Mouse (Mus musculus) neural tube, embryonic 13.5 days (tissue): ENCODE data around the gene Zfp185. TPM values are rescaled to one million over a fixed set of nuclear protein-coding genes. Genes with fewer than 3 reads are reported as not detected.

ENCODE experiments used
- ATAC-seq: fragments of 200-750 bp; cut with Nextera tagmentation; 2 replicates; pipeline ENCODE4 v1.8.0; 2017; ENCODE audit warnings: low read depth, mild to moderate bottlenecking, moderate TSS enrichment, moderate library complexity
- H3K27ac ChIP-seq: fragments of 300-500 bp; sonication (generic); replicated peaks from 2 replicates; pipeline ENCODE4 v1.5.1; 2015; ENCODE audit warnings: moderate library complexity, mild to moderate bottlenecking, inconsistent platforms
- H3K27me3 ChIP-seq: fragments of 300-500 bp; sonication (generic); 2 replicates; pipeline ENCODE4 v1.6.1; 2015; ENCODE audit warnings: mild to moderate bottlenecking, inconsistent platforms
- H3K36me3 ChIP-seq: fragments of 300-500 bp; sonication (generic); 2 replicates; pipeline ENCODE4 v1.6.1; 2015; ENCODE audit warnings: mild to moderate bottlenecking, inconsistent platforms
- H3K4me1 ChIP-seq: fragments of 300-500 bp; sonication (generic); replicated peaks from 2 replicates; pipeline ENCODE4 v1.6.1; 2015; ENCODE audit warnings: inconsistent platforms
- H3K4me2 ChIP-seq: fragments of 300-500 bp; sonication (generic); 2 replicates; pipeline ENCODE4 v1.6.1; 2015; ENCODE audit warnings: inconsistent platforms, mild to moderate bottlenecking, moderate library complexity
- H3K4me3 ChIP-seq: fragments of 300-500 bp; sonication (generic); 2 replicates; pipeline ENCODE4 v1.5.1; 2015; ENCODE audit warnings: mild to moderate bottlenecking, inconsistent platforms
- H3K9ac ChIP-seq: fragments of 300-500 bp; sonication (generic); 2 replicates; pipeline ENCODE4 v1.6.1; 2015; ENCODE audit warnings: moderate library complexity, mild to moderate bottlenecking, inconsistent platforms
- H3K9me3 ChIP-seq: fragments of 300-500 bp; sonication (generic); 2 replicates; pipeline ENCODE4 v1.6.1; 2016; ENCODE audit warnings: inconsistent platforms
- WGBS: fragments of 180-500 bp; shearing (Covaris S2); methylation state at CpG from one replicate; pipeline ENCODE4 v1.1.7; 2015; 5-methylcytosine and 5-hydroxymethylcytosine counted together
- polyA plus RNA-seq: library from polyadenylated mRNA; unstranded; fragments of >200 nt; fragmentation: Nextera tagmentation; extraction: Ambion mirVana; gene quantifications from 2 replicates; pipeline ENCODE4 v1.2.1, GENCODE M21; 2015

Gene Zfp185
- 1.0 and 1.4 TPM in 2 replicates for polyA plus RNA-seq

DNA sequence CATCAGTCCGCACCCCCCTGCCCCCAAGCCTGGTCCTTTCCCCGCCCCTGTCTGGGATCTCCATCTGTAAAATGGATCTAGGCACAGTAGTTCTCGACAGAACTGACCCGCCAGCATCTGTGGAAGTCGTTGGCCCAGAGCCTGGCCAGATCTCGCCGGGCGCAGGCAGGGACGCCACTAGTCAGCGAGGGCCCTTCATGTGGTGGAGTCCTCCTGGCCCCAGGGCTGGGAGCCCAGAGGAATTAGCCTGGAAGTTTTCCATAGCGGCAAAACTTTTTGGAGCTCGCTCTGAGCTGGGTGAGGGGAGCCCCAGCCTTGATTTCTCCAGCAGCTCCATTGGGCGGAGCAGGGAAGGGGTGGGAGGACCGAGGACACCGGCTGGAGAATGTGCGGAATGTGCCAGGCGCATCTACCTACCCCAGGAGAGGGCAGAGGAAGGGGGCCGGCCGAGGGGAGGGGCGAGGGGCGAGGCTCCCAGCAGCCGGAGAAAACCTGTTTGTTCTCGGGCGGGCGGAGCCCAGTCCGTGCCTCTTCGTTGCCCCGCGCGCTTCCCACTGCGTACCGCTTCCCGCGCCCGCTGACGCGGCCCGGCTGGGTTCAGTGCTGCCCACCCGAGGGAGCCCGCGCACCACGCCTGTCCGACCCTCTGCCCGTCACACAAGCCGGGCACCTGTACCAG lies at the start of gene Zfp185:
TSS of gene Zfp185 (plus strand) at position 499 of the 679 bp plus-strand sequence.
- Histone ChIP-seq H3K4me2 (peak within 1 kb of the TSS; percentile 58), H3K4me3 (peak within 1 kb of the TSS; percentile 34), H3K27me3 (peaks cover 14% of the 10 kb centered on the region), H3K9ac (0 out of 2 replicates have a peak within 1 kb of the TSS, but pooled peaks have one; percentile 38), H3K4me1 (no peaks in the 10 kb centered on the region), H3K36me3 (no peaks in the 10 kb centered on the region), H3K9me3 (no peaks in the 10 kb centered on the region), H3K27ac (no peak within 1 kb of the TSS)
- 28% methylated on average over 43 of the region's 45 CpGs for WGBS
- ATAC-seq: peak; percentile 86

DNA sequence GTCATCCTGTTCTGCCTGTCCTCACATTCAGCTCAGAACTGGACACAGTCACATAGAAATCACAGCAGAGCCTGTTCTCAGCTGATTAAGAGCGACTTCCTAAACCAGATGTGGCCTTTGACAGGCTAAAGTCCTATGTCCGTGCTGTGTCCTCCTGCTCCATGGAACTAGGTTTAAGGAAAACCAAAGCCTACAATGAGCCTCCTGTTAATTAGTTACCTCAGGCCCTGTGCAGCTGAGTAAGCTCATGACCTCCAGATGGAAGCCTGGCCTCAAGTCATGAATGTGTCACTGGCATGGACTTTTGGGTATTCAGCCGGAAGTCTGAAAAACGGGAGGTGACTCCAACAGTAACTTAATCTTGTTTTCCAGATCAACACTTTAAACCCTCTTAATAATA lies 33.7 kb upstream of the Zfp185 start:
- Histone ChIP-seq H3K9me3 (no peaks in the 10 kb centered on the region), H3K27ac (no peak overlapping the region), H3K4me1 (no peaks in the 10 kb centered on the region), H3K36me3 (peaks cover 44% of the 10 kb centered on the region), H3K27me3 (no peaks in the 10 kb centered on the region), H3K4me2 (no peak overlapping the region), H3K9ac (no peak overlapping the region), H3K4me3 (no peak overlapping the region)
- no peak for ATAC-seq
- 91% methylated on average over 4 of the region's 4 CpGs for WGBS

DNA sequence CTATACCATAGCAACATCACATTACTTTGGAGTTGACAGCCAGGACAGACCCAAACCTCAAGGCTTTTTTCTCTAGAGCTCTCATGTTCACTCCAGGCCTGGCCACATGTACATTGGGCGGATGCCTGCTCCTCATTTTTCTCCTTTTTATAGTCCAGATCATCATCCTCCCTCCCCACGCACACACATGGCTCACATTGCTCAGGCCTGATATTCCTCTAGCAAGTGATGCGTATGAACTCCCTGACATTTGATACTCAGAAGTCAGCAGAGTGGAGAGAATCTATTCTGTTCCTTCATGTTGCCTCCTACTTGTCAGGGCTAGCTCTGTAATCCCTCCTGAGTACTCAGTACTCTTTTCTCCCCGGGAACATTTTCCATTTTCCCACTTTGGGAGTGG lies 30.7 kb upstream of the Zfp185 start:
- WGBS: 88% methylated on average over 4 of the region's 4 CpGs
- Histone ChIP-seq H3K4me3 (no peak overlapping the region), H3K9ac (no peak overlapping the region), H3K27me3 (no peaks in the 10 kb centered on the region), H3K36me3 (peaks cover 35% of the 10 kb centered on the region), H3K27ac (no peak overlapping the region), H3K9me3 (no peaks in the 10 kb centered on the region), H3K4me1 (no peaks in the 10 kb centered on the region), H3K4me2 (no peak overlapping the region)
- ATAC-seq: no peak

DNA sequence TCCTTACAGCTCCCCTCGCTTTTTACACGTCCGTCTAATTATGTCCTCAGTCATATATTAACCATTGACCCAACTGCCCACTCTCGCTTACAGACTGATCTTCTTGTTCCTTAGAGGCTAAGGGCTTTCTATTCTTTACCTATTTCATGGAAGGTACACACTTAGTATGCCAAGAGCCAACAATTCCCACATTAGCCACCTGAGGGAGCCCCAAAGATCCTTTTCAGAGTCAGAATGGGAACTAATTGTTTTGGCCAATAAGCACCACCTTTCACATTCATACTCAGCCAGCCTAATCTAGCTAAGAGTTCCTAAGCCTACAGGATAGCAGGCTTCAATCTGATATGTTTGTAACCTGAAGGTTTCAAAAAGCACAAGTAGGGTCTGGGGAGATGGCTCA lies 26.7 kb upstream of the Zfp185 start:
- H3K27ac ChIP-seq: no peak overlapping the region
- no peaks in the 10 kb centered on the region for H3K27me3 ChIP-seq
- ATAC-seq: no peak
- H3K9ac ChIP-seq: no peak overlapping the region
- no peak overlapping the region for H3K4me3 ChIP-seq
- H3K4me2 ChIP-seq: no peak overlapping the region
- no peaks in the 10 kb centered on the region for H3K4me1 ChIP-seq
- H3K36me3 ChIP-seq: peaks cover 25% of the 10 kb centered on the region
- WGBS: 83% methylated on average over 4 of the region's 4 CpGs
- no peaks in the 10 kb centered on the region for H3K9me3 ChIP-seq

DNA sequence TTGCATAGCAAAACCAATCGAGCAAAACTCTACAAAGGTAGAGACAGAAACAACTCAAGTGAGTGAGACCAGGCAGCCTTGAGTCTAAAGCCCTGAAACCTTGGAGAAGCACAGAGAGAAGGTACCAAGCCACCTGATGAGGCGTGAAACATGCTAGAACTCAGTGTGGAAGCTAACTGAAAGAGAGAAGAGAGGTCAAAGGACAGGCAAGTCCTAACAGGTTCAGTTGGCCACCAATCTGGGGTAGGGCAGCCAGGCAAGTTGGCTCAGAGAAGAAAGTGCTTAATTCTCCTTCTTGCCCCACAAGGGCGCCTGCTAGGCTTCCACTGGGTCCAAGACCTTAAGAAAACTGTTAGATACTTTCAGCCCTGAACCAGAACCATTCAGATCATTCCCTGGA lies 25.6 kb upstream of the Zfp185 start:
- ATAC-seq: no peak
- Histone ChIP-seq H3K4me2 (no peak overlapping the region), H3K9ac (no peak overlapping the region), H3K27me3 (no peaks in the 10 kb centered on the region), H3K4me1 (no peaks in the 10 kb centered on the region), H3K4me3 (no peak overlapping the region), H3K36me3 (peaks cover 18% of the 10 kb centered on the region), H3K9me3 (no peaks in the 10 kb centered on the region), H3K27ac (no peak overlapping the region)
- WGBS: 78% methylated on average over 3 of the region's 3 CpGs

DNA sequence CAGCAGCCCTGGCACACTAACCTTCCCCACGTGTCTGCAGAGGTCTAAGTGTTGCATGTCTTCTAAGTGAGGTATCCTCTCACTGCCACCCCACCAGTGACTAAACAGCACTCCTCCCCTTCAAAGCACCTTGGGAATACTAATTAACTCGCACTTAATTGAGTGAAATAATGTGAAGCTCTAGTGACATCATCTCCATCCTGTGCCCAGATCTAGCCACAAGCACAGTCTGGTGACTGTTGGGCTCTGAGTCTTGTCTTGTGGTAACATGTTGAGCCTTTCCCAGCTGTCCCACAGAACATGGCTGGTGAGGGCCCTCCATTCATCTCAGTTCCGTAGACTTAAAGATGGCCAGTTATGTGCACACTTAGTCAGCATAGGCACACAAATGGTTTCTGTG lies 24.4 kb upstream of the Zfp185 start:
- Histone ChIP-seq H3K4me1 (no peaks in the 10 kb centered on the region), H3K27ac (no peak overlapping the region), H3K36me3 (peaks cover 8% of the 10 kb centered on the region), H3K4me2 (no peak overlapping the region), H3K27me3 (no peaks in the 10 kb centered on the region), H3K9me3 (no peaks in the 10 kb centered on the region), H3K4me3 (no peak overlapping the region), H3K9ac (no peak overlapping the region)
- 84% methylated on average over 3 of the region's 3 CpGs for WGBS
- ATAC-seq: no peak

DNA sequence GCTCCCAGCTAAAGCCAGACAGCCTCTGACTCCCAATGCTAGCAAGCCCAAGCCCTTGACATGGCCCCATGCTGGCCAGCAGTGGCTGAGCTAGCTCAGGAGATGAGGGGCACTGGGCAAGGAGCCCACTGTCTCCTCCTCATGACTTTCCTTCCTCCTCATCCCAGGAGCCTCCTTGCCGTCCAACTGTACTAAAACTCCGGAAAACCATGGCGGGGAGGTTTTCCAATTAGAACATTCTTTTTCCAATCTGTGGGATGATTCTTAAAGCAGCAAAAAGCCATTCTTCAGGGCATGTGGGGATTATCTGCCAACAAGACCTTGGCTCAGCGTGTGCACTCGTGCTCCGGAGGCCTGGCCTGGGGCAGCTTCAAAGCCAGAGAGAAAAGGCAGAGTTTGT lies 4.3 kb upstream of the Zfp185 start:
- 71% methylated on average over 6 of the region's 6 CpGs for WGBS
- Histone ChIP-seq H3K27me3 (peaks cover 11% of the 10 kb centered on the region), H3K4me3 (no peak overlapping the region), H3K9me3 (no peaks in the 10 kb centered on the region), H3K36me3 (no peaks in the 10 kb centered on the region), H3K4me2 (no peak overlapping the region), H3K4me1 (no peaks in the 10 kb centered on the region), H3K9ac (no peak overlapping the region), H3K27ac (no peak overlapping the region)
- ATAC-seq: no peak

DNA sequence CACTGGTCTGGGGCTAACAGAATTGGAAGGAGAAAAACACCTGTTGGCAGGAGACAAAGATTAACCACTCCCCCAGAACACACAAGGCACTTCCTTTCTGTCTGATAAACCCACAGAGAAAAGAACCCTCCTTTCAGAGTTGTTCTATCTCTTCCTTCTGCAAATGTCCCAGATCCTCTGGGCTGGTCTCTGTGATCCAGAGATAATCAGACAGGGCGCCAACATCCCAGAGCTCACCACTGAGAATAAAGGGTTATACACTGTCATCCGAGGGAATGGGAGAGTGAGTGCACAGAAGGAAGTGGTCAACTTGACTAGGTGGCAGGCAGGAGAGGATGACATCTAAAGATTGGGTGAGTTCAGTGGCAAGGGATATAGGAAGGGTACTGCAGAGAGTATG lies 1.5 kb upstream of the Zfp185 start:
- no peak overlapping the region for H3K27ac ChIP-seq
- 87% methylated on average over 2 of the region's 2 CpGs for WGBS
- no peaks in the 10 kb centered on the region for H3K36me3 ChIP-seq
- no peaks in the 10 kb centered on the region for H3K4me1 ChIP-seq
- no peak for ATAC-seq
- peaks cover 14% of the 10 kb centered on the region for H3K27me3 ChIP-seq
- H3K9me3 ChIP-seq: no peaks in the 10 kb centered on the region
- H3K4me3 ChIP-seq: no peak overlapping the region
- no peak overlapping the region for H3K9ac ChIP-seq
- H3K4me2 ChIP-seq: no peak overlapping the region

DNA sequence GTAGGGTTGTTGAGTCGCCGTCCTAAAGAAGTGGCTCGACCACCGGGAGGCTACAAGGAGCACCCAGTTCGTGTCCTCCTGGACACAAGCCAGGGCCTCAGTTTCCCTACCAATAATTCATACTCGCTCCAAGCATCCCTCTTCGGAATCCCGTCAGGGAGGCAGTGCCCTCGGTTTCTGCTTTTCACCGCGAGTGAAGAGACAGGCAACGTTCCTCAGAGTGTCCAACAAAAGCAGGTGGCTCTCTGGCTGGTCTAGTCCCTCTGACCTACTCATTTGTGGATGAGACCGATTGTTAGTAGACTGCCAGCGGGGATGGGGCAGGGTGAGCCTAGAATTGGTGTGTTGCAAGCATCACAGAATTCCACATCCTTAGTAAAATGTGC lies 374 bp downstream of the Zfp185 start:
- H3K4me3 ChIP-seq: peak overlapping the region; percentile 34
- no peaks in the 10 kb centered on the region for H3K36me3 ChIP-seq
- H3K4me2 ChIP-seq: peak overlapping the region; percentile 58
- ATAC-seq: peak; percentile 11; the same call in 1 of the 2 replicates
- 23% methylated on average over 14 of the region's 14 CpGs for WGBS
- H3K27me3 ChIP-seq: peaks cover 14% of the 10 kb centered on the region
- no peak overlapping the region for H3K27ac ChIP-seq
- H3K9ac ChIP-seq: 0 out of 2 replicates have a peak overlapping the region, but pooled peaks have one; percentile 38
- H3K9me3 ChIP-seq: no peaks in the 10 kb centered on the region
- H3K4me1 ChIP-seq: no peaks in the 10 kb centered on the region

DNA sequence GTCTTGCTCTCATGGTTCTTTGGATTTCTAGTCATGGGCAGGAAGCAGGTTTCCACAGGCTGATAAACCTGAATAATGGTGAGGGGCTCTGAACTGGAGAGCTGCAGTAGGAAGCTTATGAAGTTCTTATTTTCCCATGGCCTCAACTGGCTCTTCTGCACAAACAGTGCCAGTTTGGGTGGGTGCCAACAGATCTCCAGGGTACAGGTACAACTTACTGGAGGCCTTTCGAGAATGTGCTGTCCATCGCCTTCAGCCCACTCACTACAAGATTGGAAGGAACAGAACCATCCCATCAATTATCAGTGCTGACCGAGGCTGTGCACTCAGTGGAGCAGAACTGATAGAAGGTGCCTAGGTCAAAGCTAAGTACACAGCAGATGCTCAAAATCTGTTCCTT lies 1.3 kb downstream of the Zfp185 start:
- H3K4me2 ChIP-seq: no peak overlapping the region
- peaks cover 14% of the 10 kb centered on the region for H3K27me3 ChIP-seq
- no peaks in the 10 kb centered on the region for H3K36me3 ChIP-seq
- H3K4me1 ChIP-seq: no peaks in the 10 kb centered on the region
- no peak overlapping the region for H3K4me3 ChIP-seq
- no peak for ATAC-seq
- no peak overlapping the region for H3K27ac ChIP-seq
- no peaks in the 10 kb centered on the region for H3K9me3 ChIP-seq
- no peak overlapping the region for H3K9ac ChIP-seq
- 85% methylated on average over 3 of the region's 3 CpGs for WGBS

DNA sequence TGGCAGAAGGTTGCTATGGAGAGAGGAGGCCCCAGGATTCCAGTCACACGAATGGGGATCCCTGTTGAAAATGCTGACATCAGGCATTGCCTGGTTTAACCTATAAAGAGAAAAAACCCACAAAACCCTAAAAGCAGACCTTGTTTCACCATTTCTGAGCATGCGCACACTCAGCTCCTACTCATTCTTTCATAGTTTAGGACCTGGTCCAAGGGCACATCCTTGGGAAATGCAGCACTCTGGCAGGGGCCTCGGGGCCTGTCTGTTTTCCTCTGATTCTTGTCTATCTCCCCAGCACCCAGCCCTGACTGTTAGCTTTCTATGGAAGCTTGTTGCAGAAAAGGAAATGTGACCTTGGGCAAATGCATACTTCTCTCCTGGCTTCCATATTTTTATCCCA lies 3.4 kb downstream of the Zfp185 start:
- no peak for ATAC-seq
- 83% methylated on average over 3 of the region's 3 CpGs for WGBS

DNA sequence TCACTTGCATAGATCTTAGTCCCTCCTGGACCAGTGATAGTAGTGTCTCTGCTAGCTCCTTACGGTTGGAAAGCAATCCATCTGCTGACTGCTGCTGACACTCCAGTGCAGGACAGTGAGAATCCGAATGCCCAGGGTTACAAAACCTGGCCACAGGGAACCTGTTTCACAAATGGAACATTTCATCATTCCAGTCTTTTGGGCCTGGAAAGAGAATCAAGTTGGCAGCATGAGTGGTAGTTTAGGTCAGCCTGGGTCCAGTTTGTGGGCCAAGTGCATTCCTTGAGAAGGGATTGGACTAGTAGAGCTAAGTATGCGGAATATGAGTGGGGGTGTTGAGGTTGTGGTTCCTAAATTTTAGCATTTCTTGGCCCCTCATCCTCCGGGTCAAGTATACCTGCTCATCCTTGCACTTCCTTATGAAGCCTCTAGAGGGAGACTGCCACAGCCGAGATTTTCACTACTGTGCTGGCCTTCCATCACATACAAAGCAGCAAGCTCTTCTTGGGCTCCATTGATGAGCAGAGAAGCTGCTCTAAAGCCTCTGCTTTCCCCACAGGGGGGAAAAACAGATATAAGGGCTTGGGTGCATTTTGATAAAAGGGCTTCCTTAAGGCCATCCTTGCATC lies 5.3 kb downstream of the Zfp185 start:
- H3K36me3 ChIP-seq: no peaks in the 10 kb centered on the region
- whole genome bisulfite sequencing: 55% methylated on average over 5 of the region's 5 CpGs
- no peak for ATAC-seq

More for the DNA sequence above, 3.4 kb downstream of the Zfp185 start:
- Histone ChIP-seq H3K9me3 (no peaks in the 10 kb centered on the region), H3K4me2 (no peak overlapping the region), H3K4me3 (no peak overlapping the region), H3K4me1 (no peaks in the 10 kb centered on the region), H3K27me3 (peaks cover 14% of the 10 kb centered on the region), H3K36me3 (no peaks in the 10 kb centered on the region), H3K9ac (no peak overlapping the region), H3K27ac (no peak overlapping the region)

DNA sequence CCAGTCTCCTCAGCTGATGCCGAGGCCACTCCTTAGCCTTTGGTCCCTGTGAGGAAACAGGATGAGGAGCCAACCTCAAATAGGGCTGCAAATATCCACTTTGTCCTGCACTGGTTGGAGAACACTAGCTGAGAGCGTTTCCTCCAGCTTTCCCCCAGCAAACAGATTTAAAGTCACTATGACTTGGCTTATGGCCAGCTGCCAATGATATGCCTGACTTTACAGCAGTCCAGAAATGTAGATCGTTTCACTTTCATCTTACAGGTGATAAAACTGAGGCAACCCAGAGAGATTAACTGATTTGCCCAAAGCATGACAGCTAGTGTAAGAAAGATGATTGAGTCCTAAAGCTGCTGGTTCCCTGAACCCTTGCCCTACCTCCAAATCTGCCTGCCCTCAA lies 8.4 kb downstream of the Zfp185 start:
- H3K4me3 ChIP-seq: no peak overlapping the region
- H3K27me3 ChIP-seq: no peaks in the 10 kb centered on the region
- no peaks in the 10 kb centered on the region for H3K36me3 ChIP-seq
- H3K4me1 ChIP-seq: no peaks in the 10 kb centered on the region
- H3K4me2 ChIP-seq: no peak overlapping the region
- no peaks in the 10 kb centered on the region for H3K9me3 ChIP-seq
- no peak overlapping the region for H3K27ac ChIP-seq
- WGBS: 74% methylated on average over 3 of the region's 3 CpGs
- no peak for ATAC-seq
- H3K9ac ChIP-seq: no peak overlapping the region

More for the DNA sequence above, 5.3 kb downstream of the Zfp185 start:
- peaks cover 8% of the 10 kb centered on the region for H3K27me3 ChIP-seq
- H3K4me1 ChIP-seq: no peaks in the 10 kb centered on the region
- no peak overlapping the region for H3K27ac ChIP-seq
- H3K4me2 ChIP-seq: no peak overlapping the region
- H3K4me3 ChIP-seq: no peak overlapping the region
- H3K9me3 ChIP-seq: no peaks in the 10 kb centered on the region
- no peak overlapping the region for H3K9ac ChIP-seq
